Mouse (Mus musculus) bone marrow macrophage, adult 2 months (primary cell): ENCODE results near the gene B4galt1.

ENCODE experiments used
- CTCF ChIP-seq: IDR thresholded peaks from 2 replicates; pipeline ENCODE4 v1.5.1; 2012; ENCODE audit warnings: low read depth, mild to moderate bottlenecking, low read length, moderate library complexity
- POLR2A ChIP-seq: IDR thresholded peaks from 2 replicates; pipeline ENCODE4 v1.6.1; 2012; ENCODE audit warnings: mild to moderate bottlenecking, low read depth, low read length, borderline replicate concordance

- TF ChIP-seq POLR2A = no peak
- no peak for TF ChIP-seq CTCF
Measured at GRCm38 (mm10) chr4:40812891-40813290, 40.9 kb downstream of the B4galt1 start.
